Mouse (Mus musculus): ENCODE data around the gene Rnf216.

- TF ChIP-seq MAX (IDR thresholded peaks at IDR 0.05) (no peak), FOSL1 (IDR thresholded peaks at IDR 0.05; ENCODE audit: insufficient read depth, low read length, poor library complexity, severe bottlenecking) (no peak), CTCF (IDR thresholded peaks at IDR 0.05; ENCODE audit: control insufficient read depth, insufficient read depth, insufficient read length) (no peak), MYOD1 (IDR thresholded peaks at IDR 0.05; ENCODE audit: control insufficient read depth, insufficient read length, low read depth) (no peak), CEBPB (IDR thresholded peaks at IDR 0.05; ENCODE audit: low read depth) (no peak)
Observed at GRCm38 (mm10) chr5:143075987-143076386, 36.8 kb downstream of the Rnf216 start.

All from C2C12 (cell line).